Mouse (Mus musculus) embryonic facial prominence, embryonic 14.5 days (tissue): ENCODE measurements around the gene Ngef. TPM values are rescaled to one million over a fixed set of nuclear protein-coding genes. Genes with fewer than 3 reads are reported as not detected.

Source experiments
- ATAC-seq: fragments of 200-750 bp; cut with Nextera tagmentation; 2 replicates; pipeline ENCODE4 v1.8.0; 2017; ENCODE audit warnings: low read depth, moderate number of reproducible peaks, moderate TSS enrichment
- DNase-seq: peaks from one replicate; pipeline ENCODE4 v3.0.0-alpha.2; 2015; ENCODE audit warnings: low spot score
- H3K27ac ChIP-seq: fragments of 300-500 bp; sonication (generic); replicated peaks from 2 replicates; pipeline ENCODE4 v1.5.1; 2014; ENCODE audit warnings: low read depth, mild to moderate bottlenecking, low read length, moderate library complexity
- H3K27me3 ChIP-seq: fragments of 300-500 bp; sonication (generic); replicated peaks from 2 replicates; pipeline ENCODE4 v1.6.1; 2014; ENCODE audit warnings: low read length; ENCODE audit not compliant: control insufficient read depth, insufficient read depth
- H3K36me3 ChIP-seq: fragments of 300-500 bp; sonication (generic); 2 replicates; pipeline ENCODE4 v1.6.1; 2014; ENCODE audit warnings: low read length, mixed read lengths; ENCODE audit not compliant: control insufficient read depth, insufficient read depth
- H3K4me1 ChIP-seq: fragments of 300-500 bp; sonication (generic); 2 replicates; pipeline ENCODE4 v1.6.1; 2014; ENCODE audit warnings: antibody characterized with exemption, low read length; ENCODE audit not compliant: control insufficient read depth, insufficient read depth
- H3K4me2 ChIP-seq: fragments of 300-500 bp; sonication (generic); 2 replicates; pipeline ENCODE4 v1.6.1; 2014; ENCODE audit warnings: low read depth, mild to moderate bottlenecking, low read length, moderate library complexity, mixed read lengths
- H3K4me3 ChIP-seq: fragments of 300-500 bp; sonication (generic); 2 replicates; pipeline ENCODE4 v1.5.1; 2014; ENCODE audit warnings: low read depth, mild to moderate bottlenecking, low read length
- H3K9ac ChIP-seq: fragments of 300-500 bp; sonication (generic); 2 replicates; pipeline ENCODE4 v1.6.1; 2014; ENCODE audit warnings: low read depth, mild to moderate bottlenecking, low read length, moderate library complexity, mixed read lengths
- H3K9me3 ChIP-seq: fragments of 300-500 bp; sonication (generic); 2 replicates; pipeline ENCODE4 v1.6.1; 2016; ENCODE audit warnings: low read length; ENCODE audit not compliant: control insufficient read depth
- WGBS: fragments of 180-500 bp; shearing (Covaris S2); extraction: QIAGEN DNeasy Blood & Tissue Kit; methylation state at CpG from one replicate; pipeline ENCODE4 v1.1.7; 2014; 5-methylcytosine and 5-hydroxymethylcytosine counted together
- polyA plus RNA-seq: library from polyadenylated mRNA; unstranded; fragments of >200 nt; fragmentation: Nextera tagmentation; extraction: Ambion mirVana; gene quantifications from 2 replicates; pipeline ENCODE4 v1.2.1, GENCODE M21; 2014

The Ngef gene
- polyA plus RNA-seq, 1 experiment from 2014 or later = 2.5 TPM

GRCm38 (mm10) chr1:87456425-87456824 is 117.2 kb downstream of the Ngef start:
- WGBS = 100% methylated on average over 1 of the region's 1 CpGs
- no peaks in the 10 kb centered on the region for H3K27me3 ChIP-seq
- H3K27ac ChIP-seq = no peak overlapping the region
- no peak overlapping the region for H3K4me3 ChIP-seq
- no peaks in the 10 kb centered on the region for H3K4me1 ChIP-seq
- no peak overlapping the region for H3K4me2 ChIP-seq
- ATAC-seq (no peak), DNase-seq (no peak)
- no peaks in the 10 kb centered on the region for H3K36me3 ChIP-seq
- no peaks in the 10 kb centered on the region for H3K9me3 ChIP-seq
- no peak overlapping the region for H3K9ac ChIP-seq

DNA sequence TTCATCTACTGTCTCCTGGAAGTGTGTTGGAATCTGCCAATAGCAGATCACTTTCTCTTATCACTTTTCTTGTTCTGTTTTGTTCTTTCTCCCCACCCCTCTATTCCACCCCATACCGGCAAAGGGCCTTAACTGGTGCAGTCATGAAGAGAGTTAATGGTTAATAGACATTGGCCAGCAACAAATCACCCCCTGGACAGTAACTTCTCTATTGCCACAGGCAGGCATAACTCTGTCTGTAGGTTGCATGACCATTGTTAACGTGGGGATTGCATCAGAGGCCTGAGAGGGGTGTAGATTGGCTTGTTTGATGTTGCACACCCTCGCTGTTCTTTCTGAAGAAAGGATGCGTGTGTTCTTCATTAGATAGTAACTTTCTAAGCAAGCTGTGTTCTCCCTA is 124.2 kb downstream of the Ngef start:
- Histone ChIP-seq H3K9ac (no peak overlapping the region), H3K27me3 (no peaks in the 10 kb centered on the region), H3K4me1 (no peaks in the 10 kb centered on the region), H3K9me3 (no peaks in the 10 kb centered on the region), H3K4me2 (no peak overlapping the region), H3K4me3 (no peak overlapping the region), H3K27ac (no peak overlapping the region), H3K36me3 (peaks cover 62% of the 10 kb centered on the region)
- no peak for DNase-seq
- ATAC-seq = no peak
- 84% methylated on average over 4 of the region's 4 CpGs for WGBS

DNA sequence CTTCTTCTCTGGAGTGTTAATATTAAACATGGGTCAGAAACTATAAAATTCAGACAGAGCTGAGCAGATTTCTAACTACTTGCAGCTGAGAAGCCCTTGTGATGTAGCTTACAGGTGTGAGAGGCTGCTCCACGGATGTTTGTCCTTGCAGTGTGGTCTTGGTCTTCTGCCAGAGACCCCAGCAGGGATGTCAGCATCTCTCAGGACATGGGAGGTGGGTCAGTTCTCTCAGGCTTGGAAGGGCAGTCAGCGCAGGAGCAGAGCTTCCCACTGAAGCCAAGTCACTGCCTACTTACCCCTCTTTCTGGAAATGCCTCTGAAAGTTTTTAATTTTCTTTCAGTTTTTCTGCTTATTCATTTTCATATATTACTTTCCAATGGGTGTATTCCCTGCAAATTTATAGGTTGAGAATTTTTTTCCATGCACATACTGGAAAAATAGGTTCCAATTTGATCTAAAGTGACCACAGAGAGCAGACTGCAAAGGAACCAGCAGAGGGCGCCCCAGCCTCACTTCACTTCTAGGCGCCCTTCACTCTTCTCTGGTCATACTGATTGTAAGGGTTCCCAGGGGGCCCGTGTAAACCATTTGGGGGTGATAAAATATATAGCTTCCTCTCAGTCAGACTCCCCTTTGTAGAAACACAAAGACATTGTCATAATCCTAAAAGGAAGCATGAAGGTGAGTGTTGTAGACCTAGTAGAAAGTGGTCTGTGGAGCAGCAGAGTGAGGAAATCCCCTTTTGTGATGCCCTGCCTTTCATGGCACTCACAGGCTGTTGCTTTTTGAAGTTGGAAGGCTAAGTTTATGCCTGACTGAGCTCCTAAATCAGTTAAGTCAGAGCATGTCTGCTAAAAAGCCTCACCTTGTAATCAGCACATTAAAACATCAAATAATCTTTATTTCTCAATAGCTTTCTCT is 126.2 kb downstream of the Ngef start:
- Histone ChIP-seq H3K4me2 (no peak overlapping the region), H3K4me3 (no peak overlapping the region), H3K27me3 (no peaks in the 10 kb centered on the region), H3K4me1 (no peaks in the 10 kb centered on the region), H3K27ac (no peak overlapping the region), H3K36me3 (peaks cover 80% of the 10 kb centered on the region), H3K9ac (no peak overlapping the region), H3K9me3 (no peaks in the 10 kb centered on the region)
- ATAC-seq (peak; percentile 57; the same call in 1 of the 2 replicates), DNase-seq (peak; percentile 60)
- WGBS = 36% methylated on average over 5 of the region's 5 CpGs

GRCm38 (mm10) chr1:87436583-87436982 is 137.1 kb downstream of the Ngef start:
- ATAC-seq (no peak), DNase-seq (no peak)
- H3K4me2 ChIP-seq = no peak overlapping the region
- no peaks in the 10 kb centered on the region for H3K27me3 ChIP-seq
- H3K4me1 ChIP-seq = no peaks in the 10 kb centered on the region
- no peak overlapping the region for H3K9ac ChIP-seq
- H3K27ac ChIP-seq = no peak overlapping the region
- peaks cover 87% of the 10 kb centered on the region for H3K36me3 ChIP-seq
- H3K9me3 ChIP-seq = no peaks in the 10 kb centered on the region
- no peak overlapping the region for H3K4me3 ChIP-seq
- WGBS = 86% methylated on average over 6 of the region's 6 CpGs

GRCm38 (mm10) chr1:87435125-87435524 is 138.5 kb downstream of the Ngef start:
- no peak for DNase-seq
- Histone ChIP-seq H3K36me3 (peaks cover 88% of the 10 kb centered on the region), H3K27me3 (no peaks in the 10 kb centered on the region), H3K9me3 (no peaks in the 10 kb centered on the region), H3K4me2 (no peak overlapping the region), H3K9ac (no peak overlapping the region), H3K27ac (no peak overlapping the region), H3K4me3 (no peak overlapping the region), H3K4me1 (no peaks in the 10 kb centered on the region)
- ATAC-seq = no peak
- 93% methylated on average over 2 of the region's 2 CpGs for WGBS

Other genes starting within 250 kb of the Ngef start
- 41.6 and 46.8 TPM in 2 replicates for gene Gigyf2, start 246.9 kb downstream of the Ngef start, polyA plus RNA-seq
- 3.4 and 5.2 TPM in 2 replicates for gene Kcnj13, start 179.1 kb downstream of the Ngef start, polyA plus RNA-seq
- 19.9 and 30.6 TPM in 2 replicates for gene Snorc, start 103.6 kb downstream of the Ngef start, polyA plus RNA-seq
- gene Neu2, start 64.0 kb downstream of the Ngef start, polyA plus RNA-seq = not detected in 2 replicates
- gene Inpp5d, start 46.4 kb upstream of the Ngef start, polyA plus RNA-seq = 7.9 and 11.1 TPM in 2 replicates
- gene Atg16l1, start 182.0 kb upstream of the Ngef start, polyA plus RNA-seq = 26.9 and 27.9 TPM in 2 replicates
- 2.1 and 2.4 TPM in 2 replicates for gene Sag, start 229.8 kb upstream of the Ngef start, polyA plus RNA-seq